Mouse (Mus musculus) G1E (cell line): Measurements from ENCODE around the gene Mks1.

Experiments used
- CTCF ChIP-seq: IDR thresholded peaks from 2 replicates; pipeline ENCODE4 v1.5.1; 2012; ENCODE audit warnings: low read depth, low read length, inconsistent platforms, mixed read lengths
- GATA1 ChIP-seq: IDR thresholded peaks from 2 replicates; pipeline ENCODE4 v1.6.1; 2012; ENCODE audit warnings: borderline replicate concordance, low read length, inconsistent platforms, mixed read lengths
- GATA2 ChIP-seq: IDR thresholded peaks from 2 replicates; pipeline ENCODE4 v1.6.1; 2012; ENCODE audit warnings: low read depth, low read length, inconsistent platforms, borderline replicate concordance
- TAL1 ChIP-seq: conservative IDR thresholded peaks from 2 replicates; pipeline ENCODE4 v1.6.1; 2012; ENCODE audit warnings: low read depth, low read length, inconsistent platforms, mixed read lengths

GRCm38 (mm10) chr11:87881714-87882113 is 28.7 kb downstream of the Mks1 start:
- TF ChIP-seq CTCF (no peak), TAL1 (no peak), GATA2 (no peak), GATA1 (no peak)
